Mouse (Mus musculus): ENCODE measurements around the gene Gm28048. TPM values are rescaled to one million over a fixed set of nuclear protein-coding genes. Genes with fewer than 3 reads are reported as not detected.

Gm28048 gene
- total RNA-seq, 2 experiments from 2014 or later: 1.8 to 2.1 TPM

GRCm38 (mm10) chr11:22809465-22810096, 172.3 kb downstream of the Gm28048 start:
- H3K27ac ChIP-seq: no peak overlapping the region
- DNase-seq: no peak
- no peak for TF ChIP-seq CTCF (IDR thresholded peaks at IDR 0.05)
- no peak overlapping the region for H3K4me3 ChIP-seq
- intact Hi-C loops (cut with DNase I): no loop called here

- no peak overlapping the region for H3K4me3 ChIP-seq
- TF ChIP-seq CTCF (IDR thresholded peaks at IDR 0.05): no peak
- intact Hi-C loops (cut with DNase I): no loop called here
- no peak overlapping the region for H3K27ac ChIP-seq
- DNase-seq: no peak
Measured at GRCm38 (mm10) chr11:22808040-22808439, 173.8 kb downstream of the Gm28048 start.

GRCm38 (mm10) chr11:22805171-22805570, 176.7 kb downstream of the Gm28048 start:
- DNase-seq: no peak
- no peak overlapping the region for H3K27ac ChIP-seq
- TF ChIP-seq CTCF (IDR thresholded peaks at IDR 0.05): no peak
- intact Hi-C loops (cut with DNase I): no loop called here
- H3K4me3 ChIP-seq: no peak overlapping the region

GRCm38 (mm10) chr11:22799987-22800424, 181.9 kb downstream of the Gm28048 start:
- intact Hi-C loops (cut with DNase I): loop anchor here (5.0 kb wide), 2 partner anchors 38 to 52 kb away; no protein-coding TSS in a partner anchor
- Histone ChIP-seq H3K27ac (peak overlapping the region; percentile 31; the same call in 1 of the 2 replicates), H3K4me3 (0 out of 2 replicates have a peak overlapping the region, but pooled peaks have one; percentile 11)
- no peak for TF ChIP-seq CTCF (IDR thresholded peaks at IDR 0.05)
- DNase-seq: peak; percentile 26

- DNase-seq: no peak
- TF ChIP-seq CTCF (IDR thresholded peaks at IDR 0.05): no peak
Measured at GRCm38 (mm10) chr11:22798916-22799315, 183.0 kb downstream of the Gm28048 start.

GRCm38 (mm10) chr11:22794734-22795133, 187.2 kb downstream of the Gm28048 start:
- no peak for TF ChIP-seq CTCF (IDR thresholded peaks at IDR 0.05)
- Histone ChIP-seq H3K27ac (no peak overlapping the region), H3K4me3 (no peak overlapping the region)
- intact Hi-C loops (cut with DNase I): loop anchor here (5.0 kb wide), 1 partner anchor 32 kb away; no protein-coding TSS in a partner anchor
- no peak for DNase-seq

More at GRCm38 (mm10) chr11:22798916-22799315, 183.0 kb downstream of the Gm28048 start:
- intact Hi-C loops (cut with DNase I): loop anchor here (5.0 kb wide), 1 partner anchor 37 kb away; no protein-coding TSS in a partner anchor
- Histone ChIP-seq H3K4me3 (no peak overlapping the region), H3K27ac (no peak overlapping the region)

- no peak for TF ChIP-seq CTCF (IDR thresholded peaks at IDR 0.05)
- DNase-seq: no peak
- intact Hi-C loops (cut with DNase I): no loop called here
- no peak overlapping the region for H3K27ac ChIP-seq
- H3K4me3 ChIP-seq: no peak overlapping the region
Measured at GRCm38 (mm10) chr11:22793881-22794203, 188.0 kb downstream of the Gm28048 start.

GRCm38 (mm10) chr11:22793176-22793880, 188.6 kb downstream of the Gm28048 start:
- H3K4me3 ChIP-seq: no peak overlapping the region
- no peak overlapping the region for H3K27ac ChIP-seq
- intact Hi-C loops (cut with DNase I): no loop called here
- DNase-seq: no peak
- TF ChIP-seq CTCF (IDR thresholded peaks at IDR 0.05): no peak

- H3K4me3 ChIP-seq: no peak overlapping the region
- DNase-seq: no peak
- TF ChIP-seq CTCF (IDR thresholded peaks at IDR 0.05): no peak
- intact Hi-C loops (cut with DNase I): no loop called here
- no peak overlapping the region for H3K27ac ChIP-seq
Measured at GRCm38 (mm10) chr11:22792149-22792548, 189.7 kb downstream of the Gm28048 start.

- DNase-seq: no peak
- no peak overlapping the region for H3K27ac ChIP-seq
- H3K4me3 ChIP-seq: no peak overlapping the region
- no peak for TF ChIP-seq CTCF (IDR thresholded peaks at IDR 0.05)
- intact Hi-C loops (cut with DNase I): no loop called here
Measured at GRCm38 (mm10) chr11:22791726-22792125, 190.2 kb downstream of the Gm28048 start.

- Histone ChIP-seq H3K27ac (no peak overlapping the region), H3K4me3 (no peak overlapping the region)
- no peak for TF ChIP-seq CTCF (IDR thresholded peaks at IDR 0.05)
- no peak for DNase-seq
- intact Hi-C loops (cut with DNase I): no loop called here
Measured at GRCm38 (mm10) chr11:22787833-22788232, 194.1 kb downstream of the Gm28048 start.

Other genes with a start within 250 kb of the Gm28048 start
- gene B3gnt2, start 121.1 kb downstream of the Gm28048 start, total RNA-seq (2021): 1 to 10 TPM; 1.6 to 2.1 TPM
- gene Zrsr1, start 10.1 kb downstream of the Gm28048 start, total RNA-seq (2021): 10 to 100 TPM; 20.7 to 20.9 TPM
- 100 to 1,000 TPM in 1 of 2 experiments, 10 to 100 TPM in 1; 89.3 to 105 TPM for gene Commd1, start 292 bp upstream of the Gm28048 start, total RNA-seq (2021)
- gene Cct4, start 8.4 kb upstream of the Gm28048 start, total RNA-seq (2021): 100 to 1,000 TPM in 1 of 2 experiments, 10 to 100 TPM in 1; 99.6 to 110 TPM
- 1 to 10 TPM; 1.9 to 3.0 TPM for gene Fam161a, start 25.4 kb upstream of the Gm28048 start, total RNA-seq (2021)